Mouse (Mus musculus): ENCODE data around the gene Zbtb18. TPM values are rescaled to one million over a fixed set of nuclear protein-coding genes. Genes with fewer than 3 reads are reported as not detected.

Zbtb18 gene
- polyA plus RNA-seq (2014; fragmentation: Nextera tagmentation; extraction: Ambion mirVana): 10.2 and 10.7 TPM in 2 replicates

- Histone ChIP-seq H3K4me1 (ENCODE audit: control insufficient read depth, insufficient read depth, low read length) (peaks cover 26% of the 10 kb centered on the region), H3K9ac (ENCODE audit: low read length) (peak within 1 kb of the TSS; percentile 99), H3K9me3 (ENCODE audit: control insufficient read depth, low read length) (no peaks in the 10 kb centered on the region), H3K36me3 (ENCODE audit: control insufficient read depth, insufficient read depth, low read length) (no peaks in the 10 kb centered on the region; the same call in 1 of the 2 replicates), H3K4me3 (ENCODE audit: low read depth, low read length) (peak within 1 kb of the TSS; percentile 96), H3K4me2 (peak within 1 kb of the TSS; percentile 85), H3K27me3 (ENCODE audit: control insufficient read depth, insufficient read depth, low read length) (no peaks in the 10 kb centered on the region), H3K27ac (ENCODE audit: low read depth, low read length) (peak within 1 kb of the TSS; percentile 98)
- 0% methylated on average over 22 of the region's 106 CpGs for WGBS
- no peak; the same call in 1 of the 2 replicates for ATAC-seq (ENCODE audit: low FRiP score)
- DNase-seq (ENCODE audit: low spot score, missing footprints): peak; percentile 94
Measured at GRCm38 (mm10) chr1:177442196-177442808, at the start of gene Zbtb18. Gene Zbtb18 (plus strand): TSS chr1:177442351.

GRCm38 (mm10) chr1:177397455-177397854, 44.7 kb upstream of the Zbtb18 start:
- ATAC-seq (ENCODE audit: low FRiP score): no peak
- 80% methylated on average over 1 of the region's 1 CpGs for WGBS
- Histone ChIP-seq H3K4me3 (ENCODE audit: low read depth, low read length) (no peak overlapping the region), H3K4me1 (ENCODE audit: control insufficient read depth, insufficient read depth, low read length) (no peaks in the 10 kb centered on the region), H3K27ac (ENCODE audit: low read depth, low read length) (no peak overlapping the region), H3K27me3 (ENCODE audit: control insufficient read depth, insufficient read depth, low read length) (no peaks in the 10 kb centered on the region), H3K4me2 (no peak overlapping the region), H3K9ac (ENCODE audit: low read length) (no peak overlapping the region), H3K9me3 (ENCODE audit: control insufficient read depth, low read length) (no peaks in the 10 kb centered on the region), H3K36me3 (ENCODE audit: control insufficient read depth, insufficient read depth, low read length) (no peaks in the 10 kb centered on the region)
- DNase-seq (ENCODE audit: low spot score, missing footprints): no peak

- DNase-seq (ENCODE audit: low spot score, missing footprints) (no peak), ATAC-seq (ENCODE audit: low FRiP score) (no peak)
- no peak overlapping the region for H3K27ac ChIP-seq (ENCODE audit: low read depth, low read length)
- no peak overlapping the region for H3K4me3 ChIP-seq (ENCODE audit: low read depth, low read length)
- H3K36me3 ChIP-seq (ENCODE audit: control insufficient read depth, insufficient read depth, low read length): no peaks in the 10 kb centered on the region
- 84% methylated on average over 6 of the region's 6 CpGs for WGBS
- no peak overlapping the region for H3K4me2 ChIP-seq
- H3K27me3 ChIP-seq (ENCODE audit: control insufficient read depth, insufficient read depth, low read length): no peaks in the 10 kb centered on the region
- peaks cover 6% of the 10 kb centered on the region for H3K4me1 ChIP-seq (ENCODE audit: control insufficient read depth, insufficient read depth, low read length)
- no peaks in the 10 kb centered on the region for H3K9me3 ChIP-seq (ENCODE audit: control insufficient read depth, low read length)
- H3K9ac ChIP-seq (ENCODE audit: low read length): no peak overlapping the region
Measured at GRCm38 (mm10) chr1:177405170-177405569, 37.0 kb upstream of the Zbtb18 start.

DNA sequence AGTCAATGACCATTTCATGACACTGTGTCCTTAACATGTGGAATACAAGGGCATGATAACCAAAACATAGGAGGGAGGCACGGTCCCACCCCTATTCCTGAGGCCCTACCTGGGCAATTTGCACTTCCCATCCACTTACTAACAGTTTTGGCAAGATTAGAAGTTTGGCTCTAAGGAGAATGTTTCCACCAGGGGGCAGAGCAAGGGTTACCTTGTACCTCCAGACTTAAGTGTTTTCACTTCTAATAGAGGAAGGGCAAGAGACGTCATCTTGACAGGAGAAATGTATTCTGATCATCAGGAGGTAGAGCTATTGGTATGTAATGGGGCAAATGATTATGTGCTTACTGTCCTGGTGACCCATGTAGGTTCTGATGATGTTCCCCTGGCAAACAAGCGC, 33.5 kb upstream of the Zbtb18 start:
- 73% methylated on average over 3 of the region's 3 CpGs for WGBS
- no peak for DNase-seq (ENCODE audit: low spot score, missing footprints)

GRCm38 (mm10) chr1:177410769-177411348, 31.3 kb upstream of the Zbtb18 start:
- 80% methylated on average over 7 of the region's 7 CpGs for WGBS
- peaks cover 26% of the 10 kb centered on the region for H3K4me1 ChIP-seq (ENCODE audit: control insufficient read depth, insufficient read depth, low read length)
- H3K27me3 ChIP-seq (ENCODE audit: control insufficient read depth, insufficient read depth, low read length): no peaks in the 10 kb centered on the region
- no peak overlapping the region for H3K9ac ChIP-seq (ENCODE audit: low read length)
- H3K36me3 ChIP-seq (ENCODE audit: control insufficient read depth, insufficient read depth, low read length): no peaks in the 10 kb centered on the region
- H3K4me3 ChIP-seq (ENCODE audit: low read depth, low read length): no peak overlapping the region
- no peaks in the 10 kb centered on the region for H3K9me3 ChIP-seq (ENCODE audit: control insufficient read depth, low read length)
- H3K4me2 ChIP-seq: peak overlapping the region; percentile 36
- H3K27ac ChIP-seq (ENCODE audit: low read depth, low read length): peak overlapping the region; percentile 76
- ATAC-seq (ENCODE audit: low FRiP score): no peak
- DNase-seq (ENCODE audit: low spot score, missing footprints): no peak

More for the DNA sequence above, 33.5 kb upstream of the Zbtb18 start:
- no peak overlapping the region for H3K4me2 ChIP-seq
- H3K9me3 ChIP-seq (ENCODE audit: control insufficient read depth, low read length): no peaks in the 10 kb centered on the region
- no peak overlapping the region for H3K9ac ChIP-seq (ENCODE audit: low read length)
- H3K27ac ChIP-seq (ENCODE audit: low read depth, low read length): no peak overlapping the region
- no peaks in the 10 kb centered on the region for H3K36me3 ChIP-seq (ENCODE audit: control insufficient read depth, insufficient read depth, low read length)
- no peaks in the 10 kb centered on the region for H3K27me3 ChIP-seq (ENCODE audit: control insufficient read depth, insufficient read depth, low read length)
- H3K4me3 ChIP-seq (ENCODE audit: low read depth, low read length): no peak overlapping the region
- H3K4me1 ChIP-seq (ENCODE audit: control insufficient read depth, insufficient read depth, low read length): peaks cover 26% of the 10 kb centered on the region
- no peak for ATAC-seq (ENCODE audit: low FRiP score)

DNA sequence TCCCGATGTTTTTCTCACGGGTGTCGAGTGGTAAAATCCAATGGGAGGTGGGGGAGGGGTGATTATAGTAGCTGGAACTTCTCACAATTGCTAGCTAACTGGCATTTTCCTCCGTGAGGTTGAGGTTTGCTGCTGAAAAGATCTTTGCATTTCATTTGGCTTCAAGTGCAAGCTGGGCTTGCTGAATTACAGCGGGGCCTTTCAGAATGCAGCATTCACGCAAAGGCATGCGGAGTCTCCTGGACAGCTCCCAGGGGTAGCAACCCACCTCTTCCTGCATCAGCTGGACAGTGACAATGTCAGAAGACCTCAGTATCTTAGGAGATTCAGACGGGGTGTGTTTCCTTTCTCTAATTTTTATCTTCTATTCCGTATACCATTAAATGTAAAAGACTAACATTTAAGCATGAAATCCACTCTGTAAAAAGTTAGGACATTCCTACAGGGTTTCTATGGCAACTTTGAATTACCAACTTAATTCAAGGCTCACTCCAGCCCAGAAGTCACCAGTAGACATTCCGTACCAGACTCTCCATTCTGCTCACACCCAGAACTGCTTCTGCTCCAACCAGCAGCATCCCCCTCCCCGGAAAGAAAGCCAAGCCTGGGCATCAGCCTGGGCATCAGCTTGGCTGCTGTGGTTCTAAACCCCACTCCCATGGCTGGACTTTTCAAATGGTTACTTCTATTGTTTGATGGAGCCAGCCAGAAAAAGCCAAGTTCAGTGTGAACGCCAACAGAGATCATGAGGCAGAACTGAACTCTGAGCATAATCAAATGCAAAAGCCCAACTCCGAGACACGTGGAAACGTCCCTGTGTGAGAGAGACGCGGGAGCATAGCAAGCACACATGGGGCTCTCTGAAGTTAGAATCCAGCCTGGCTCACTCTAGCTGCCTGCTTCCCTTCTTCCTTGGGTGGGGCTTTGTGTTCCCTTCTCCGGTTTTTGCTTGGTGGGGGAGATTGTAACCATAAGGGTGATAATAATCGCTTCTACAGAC, 30.5 kb upstream of the Zbtb18 start:
- DNase-seq (ENCODE audit: low spot score, missing footprints): peak; percentile 92
- peak overlapping the region; percentile 36 for H3K4me2 ChIP-seq
- 0 out of 2 replicates have a peak overlapping the region, but pooled peaks have one; percentile 1 for H3K4me3 ChIP-seq (ENCODE audit: low read depth, low read length)
- H3K4me1 ChIP-seq (ENCODE audit: control insufficient read depth, insufficient read depth, low read length): peaks cover 26% of the 10 kb centered on the region
- no peaks in the 10 kb centered on the region for H3K36me3 ChIP-seq (ENCODE audit: control insufficient read depth, insufficient read depth, low read length)
- peak overlapping the region; percentile 76 for H3K27ac ChIP-seq (ENCODE audit: low read depth, low read length)
- peak; percentile 87 for ATAC-seq (ENCODE audit: low FRiP score)
- WGBS: 18% methylated on average over 19 of the region's 19 CpGs
- no peaks in the 10 kb centered on the region for H3K9me3 ChIP-seq (ENCODE audit: control insufficient read depth, low read length)
- H3K9ac ChIP-seq (ENCODE audit: low read length): peak overlapping the region; percentile 34; the same call in 1 of the 2 replicates
- no peaks in the 10 kb centered on the region for H3K27me3 ChIP-seq (ENCODE audit: control insufficient read depth, insufficient read depth, low read length)

- Histone ChIP-seq H3K27me3 (ENCODE audit: control insufficient read depth, insufficient read depth, low read length) (no peaks in the 10 kb centered on the region), H3K9ac (ENCODE audit: low read length) (no peak overlapping the region), H3K36me3 (ENCODE audit: control insufficient read depth, insufficient read depth, low read length) (no peaks in the 10 kb centered on the region), H3K4me2 (no peak overlapping the region), H3K4me1 (ENCODE audit: control insufficient read depth, insufficient read depth, low read length) (0 out of 2 replicates have a peak, but pooled peaks cover 2% of the 10 kb centered on the region), H3K27ac (ENCODE audit: low read depth, low read length) (no peak overlapping the region), H3K4me3 (ENCODE audit: low read depth, low read length) (no peak overlapping the region), H3K9me3 (ENCODE audit: control insufficient read depth, low read length) (no peaks in the 10 kb centered on the region)
- WGBS: 81% methylated on average over 12 of the region's 12 CpGs
- DNase-seq (ENCODE audit: low spot score, missing footprints): no peak
- no peak for ATAC-seq (ENCODE audit: low FRiP score)
Measured at GRCm38 (mm10) chr1:177419331-177419730, 22.8 kb upstream of the Zbtb18 start.

- Histone ChIP-seq H3K9me3 (ENCODE audit: control insufficient read depth, low read length) (no peaks in the 10 kb centered on the region), H3K4me2 (no peak overlapping the region), H3K36me3 (ENCODE audit: control insufficient read depth, insufficient read depth, low read length) (no peaks in the 10 kb centered on the region), H3K4me1 (ENCODE audit: control insufficient read depth, insufficient read depth, low read length) (0 out of 2 replicates have a peak, but pooled peaks cover 2% of the 10 kb centered on the region), H3K27ac (ENCODE audit: low read depth, low read length) (no peak overlapping the region), H3K27me3 (ENCODE audit: control insufficient read depth, insufficient read depth, low read length) (no peaks in the 10 kb centered on the region), H3K9ac (ENCODE audit: low read length) (no peak overlapping the region), H3K4me3 (ENCODE audit: low read depth, low read length) (no peak overlapping the region)
- WGBS: 66% methylated on average over 6 of the region's 6 CpGs
- ATAC-seq (ENCODE audit: low FRiP score) (no peak), DNase-seq (ENCODE audit: low spot score, missing footprints) (no peak)
Measured at GRCm38 (mm10) chr1:177420126-177420525, 22.0 kb upstream of the Zbtb18 start.
